Mouse (Mus musculus) forebrain, embryonic 13.5 days (tissue): Measurements from ENCODE around the gene Taf13. TPM values are rescaled to one million over a fixed set of nuclear protein-coding genes. Genes with fewer than 3 reads are reported as not detected.
"Not testable (repeated sequence)": the region's sequence is repeated elsewhere in the genome, so short reads cannot be mapped to it uniquely, and the experiment has no call there.

Experiments
- ATAC-seq: fragments of 200-750 bp; cut with Nextera tagmentation; 2 replicates; pipeline ENCODE4 v1.8.0; 2017
- H3K27ac ChIP-seq: fragments of 300-500 bp; sonication (generic); 2 replicates; pipeline ENCODE4 v1.5.1; 2015; ENCODE audit warnings: inconsistent platforms, mild to moderate bottlenecking, moderate library complexity
- H3K27me3 ChIP-seq: fragments of 300-500 bp; sonication (generic); 2 replicates; pipeline ENCODE4 v1.6.1; 2015; ENCODE audit warnings: mild to moderate bottlenecking, inconsistent platforms
- H3K36me3 ChIP-seq: fragments of 300-500 bp; sonication (generic); 2 replicates; pipeline ENCODE4 v1.6.1; 2015; ENCODE audit warnings: mild to moderate bottlenecking, inconsistent platforms; ENCODE audit not compliant: poor library complexity, severe bottlenecking
- H3K4me1 ChIP-seq: fragments of 300-500 bp; sonication (generic); 2 replicates; pipeline ENCODE4 v1.6.1; 2015; ENCODE audit warnings: inconsistent platforms
- H3K4me2 ChIP-seq: fragments of 300-500 bp; sonication (generic); 2 replicates; pipeline ENCODE4 v1.6.1; 2015; ENCODE audit warnings: inconsistent platforms, mild to moderate bottlenecking, moderate library complexity
- H3K4me3 ChIP-seq: fragments of 300-500 bp; sonication (generic); 2 replicates; pipeline ENCODE4 v1.5.1; 2015; ENCODE audit warnings: mild to moderate bottlenecking, inconsistent platforms
- H3K9ac ChIP-seq: fragments of 300-500 bp; sonication (generic); 2 replicates; pipeline ENCODE4 v1.6.1; 2015; ENCODE audit warnings: mild to moderate bottlenecking, inconsistent platforms
- H3K9me3 ChIP-seq: fragments of 300-500 bp; sonication (generic); replicated peaks from 2 replicates; pipeline ENCODE4 v1.6.1; 2016; ENCODE audit warnings: inconsistent platforms
- WGBS: fragments of 180-500 bp; shearing (Covaris S2); methylation state at CpG from one replicate; pipeline ENCODE4 v1.1.7; 2015; 5-methylcytosine and 5-hydroxymethylcytosine counted together
- polyA plus RNA-seq: library from polyadenylated mRNA; unstranded; fragments of >200 nt; fragmentation: Nextera tagmentation; extraction: Ambion mirVana; gene quantifications from 2 replicates; pipeline ENCODE4 v1.2.1, GENCODE M21; 2015

Taf13 gene
- polyA plus RNA-seq, 1 experiment from 2014 or later, result 57.7 TPM

DNA sequence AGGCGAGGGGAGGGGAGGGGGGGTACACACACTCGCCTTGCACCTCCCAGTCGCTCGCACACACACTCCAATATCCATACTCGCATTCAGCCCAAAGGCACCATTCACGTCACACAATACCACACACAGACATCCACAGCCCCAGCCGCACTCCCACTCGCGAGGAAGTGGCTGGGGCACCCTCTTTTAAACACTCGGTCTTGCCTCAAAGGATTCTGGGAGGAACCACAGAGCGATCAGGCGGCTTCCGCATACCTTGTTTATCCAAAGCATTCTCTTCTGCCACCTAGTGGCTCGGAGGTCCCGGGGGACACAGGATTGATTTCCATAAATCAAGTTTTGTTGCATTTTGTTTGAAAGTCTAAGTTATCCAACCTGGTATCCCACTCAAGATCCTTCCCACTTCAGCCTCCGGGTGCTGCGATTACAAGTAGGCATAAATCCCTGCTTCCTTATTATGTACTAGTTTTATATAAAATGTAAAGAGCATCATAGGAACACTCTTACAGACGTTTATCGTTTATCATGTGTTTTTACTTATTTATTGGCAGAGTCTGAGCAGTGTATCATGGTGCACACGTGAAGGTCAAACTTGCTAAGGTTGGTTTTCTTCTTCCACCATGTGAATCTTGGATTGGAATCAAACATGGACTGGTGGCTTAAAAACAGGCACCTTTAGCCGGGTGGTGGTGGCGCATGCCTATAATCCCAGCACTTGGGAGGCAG lies 16.7 kb upstream of the Taf13 start:
- peak; percentile 98 for ATAC-seq
- H3K4me1 ChIP-seq, result peaks cover 6% of the 10 kb centered on the region

DNA sequence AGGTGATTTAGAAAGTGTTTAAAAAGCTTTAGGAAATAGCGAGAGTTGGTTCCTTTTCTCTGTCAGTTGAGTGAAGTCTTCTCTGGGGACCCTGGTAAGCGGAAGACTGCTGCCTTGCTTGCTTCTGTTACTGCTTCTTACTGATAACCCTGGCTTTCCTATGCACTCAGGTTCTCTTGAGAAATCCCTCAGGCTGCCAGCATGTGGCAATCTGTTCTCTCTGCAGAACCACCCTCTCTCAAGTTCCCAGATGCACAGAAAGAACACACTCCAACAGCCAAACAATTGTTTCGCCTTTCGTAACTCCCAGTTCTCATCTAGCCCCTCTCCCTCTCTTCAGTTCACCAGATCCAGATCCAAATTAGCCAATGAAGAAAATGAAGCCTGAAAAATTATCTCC lies 13.6 kb upstream of the Taf13 start:
- H3K36me3 ChIP-seq, result peaks cover 34% of the 10 kb centered on the region
- H3K4me3 ChIP-seq, result no peak overlapping the region
- WGBS, result 96% methylated on average over 4 of the region's 4 CpGs
- H3K4me2 ChIP-seq, result no peak overlapping the region
- H3K27me3 ChIP-seq, result no peaks in the 10 kb centered on the region
- H3K9me3 ChIP-seq, result no peaks in the 10 kb centered on the region
- no peak for ATAC-seq
- H3K9ac ChIP-seq, result no peak overlapping the region
- H3K4me1 ChIP-seq, result peaks cover 20% of the 10 kb centered on the region
- H3K27ac ChIP-seq, result no peak overlapping the region

More for the DNA sequence above, 16.7 kb upstream of the Taf13 start:
- Histone ChIP-seq H3K27ac (peak overlapping the region; percentile 90), H3K9me3 (no peaks in the 10 kb centered on the region), H3K9ac (peak overlapping the region; percentile 98), H3K27me3 (no peaks in the 10 kb centered on the region), H3K4me2 (peak overlapping the region; percentile 78), H3K4me3 (peak overlapping the region; percentile 77), H3K36me3 (peaks cover 28% of the 10 kb centered on the region)
- WGBS, result 17% methylated on average over 22 of the region's 22 CpGs

DNA sequence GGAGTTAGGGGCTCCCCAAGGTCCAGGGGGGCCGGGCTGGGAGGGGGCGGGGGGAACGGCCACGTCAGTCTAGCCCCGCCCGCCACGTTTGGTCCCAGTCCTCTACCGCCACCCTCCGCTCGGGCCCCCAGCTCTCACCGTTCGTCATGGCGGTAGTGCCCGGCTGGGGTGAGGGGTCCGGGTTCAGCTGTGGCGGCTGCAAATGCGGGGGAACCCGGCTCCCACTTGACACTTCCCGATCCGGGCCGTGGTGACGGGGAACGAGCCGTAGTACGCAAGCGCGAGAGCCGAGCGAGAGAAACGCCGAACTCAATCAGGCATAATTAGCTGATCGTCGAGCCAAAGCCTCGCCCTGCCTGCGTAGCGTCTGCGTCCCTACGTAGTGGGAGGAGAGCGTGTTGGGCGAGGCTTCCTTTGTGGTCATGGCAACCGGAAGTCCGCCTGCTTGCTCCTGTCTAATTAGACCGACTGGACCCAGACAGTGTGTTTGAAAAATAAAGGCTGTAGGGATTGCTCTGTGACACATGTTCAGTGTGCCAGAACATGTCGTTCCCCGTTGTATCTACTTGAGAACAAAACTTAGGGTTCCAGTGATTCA lies 9.3 kb upstream of the Taf13 start, which contains the start of gene Tmem167b:
Tmem167b (minus strand) TSS at position 334 of the 598 bp plus-strand sequence.
- Histone ChIP-seq H3K27ac (peak within 1 kb of the TSS; percentile 94), H3K36me3 (peaks cover 29% of the 10 kb centered on the region), H3K27me3 (no peaks in the 10 kb centered on the region), H3K9me3 (no peaks in the 10 kb centered on the region), H3K9ac (peak within 1 kb of the TSS; percentile 84), H3K4me2 (peak within 1 kb of the TSS; percentile 66), H3K4me3 (peak within 1 kb of the TSS; percentile 71), H3K4me1 (peaks cover 19% of the 10 kb centered on the region)
- peak; percentile 97 for ATAC-seq
- 0% methylated on average over 38 of the region's 45 CpGs for WGBS

DNA sequence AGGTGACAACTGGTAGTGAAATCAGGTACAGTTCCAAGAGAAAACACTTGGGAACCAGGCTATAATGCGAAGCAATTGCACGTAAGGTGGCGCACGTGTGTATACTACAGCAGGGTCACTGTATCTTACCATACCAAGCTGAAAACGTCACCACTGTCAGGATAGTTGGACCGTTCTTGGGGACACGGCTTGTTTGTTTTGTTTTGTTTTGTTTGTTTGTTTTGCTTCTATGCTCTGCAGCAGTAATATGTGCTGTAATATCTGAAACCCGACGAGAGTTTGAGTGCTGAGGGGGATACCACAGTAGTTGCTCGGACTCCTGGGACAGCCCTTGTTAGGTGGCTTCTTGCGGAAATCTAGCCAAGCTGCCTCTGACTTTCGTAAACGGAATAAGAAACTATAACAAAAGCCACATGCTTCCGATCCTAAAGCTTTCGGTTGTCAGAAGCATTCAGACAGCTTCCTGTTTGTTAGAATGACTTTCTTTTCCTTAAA lies 8.7 kb upstream of the Taf13 start:
- H3K4me2 ChIP-seq, result peak overlapping the region; percentile 66
- ATAC-seq, result peak; percentile 73
- H3K9ac ChIP-seq, result peak overlapping the region; percentile 38
- WGBS, result 12% methylated on average over 15 of the region's 15 CpGs
- H3K36me3 ChIP-seq, result peaks cover 24% of the 10 kb centered on the region
- peak overlapping the region; percentile 94 for H3K27ac ChIP-seq
- peak overlapping the region; percentile 71 for H3K4me3 ChIP-seq
- H3K9me3 ChIP-seq, result no peaks in the 10 kb centered on the region
- H3K4me1 ChIP-seq, result peaks cover 21% of the 10 kb centered on the region
- no peaks in the 10 kb centered on the region for H3K27me3 ChIP-seq

DNA sequence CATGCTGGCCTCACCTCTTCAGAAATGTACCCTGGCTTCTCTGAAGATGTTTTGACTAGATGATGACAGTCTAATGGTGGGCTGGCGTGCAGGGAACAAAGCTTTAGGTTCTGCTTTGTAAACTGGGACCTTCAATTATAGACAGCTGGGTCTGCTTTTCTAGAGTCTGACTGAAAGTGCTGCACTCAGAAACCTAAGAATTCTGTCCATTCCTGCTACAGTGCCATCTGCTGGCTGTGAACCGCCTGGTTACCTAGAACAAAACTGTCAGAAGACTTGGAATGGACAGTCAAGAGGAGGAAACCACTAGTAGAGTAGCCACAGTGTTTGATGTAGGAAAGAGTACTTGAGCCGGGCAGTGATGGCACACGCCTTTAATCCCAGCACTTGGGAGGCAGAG lies 8.2 kb upstream of the Taf13 start:
- H3K27ac ChIP-seq, result peak overlapping the region; percentile 94
- H3K27me3 ChIP-seq, result no peaks in the 10 kb centered on the region
- H3K4me1 ChIP-seq, result peaks cover 26% of the 10 kb centered on the region
- peak overlapping the region; percentile 66 for H3K4me2 ChIP-seq
- ATAC-seq, result peak; percentile 29; the same call in 1 of the 2 replicates
- H3K9ac ChIP-seq, result peak overlapping the region; percentile 38
- peaks cover 19% of the 10 kb centered on the region for H3K36me3 ChIP-seq
- peak overlapping the region; percentile 71 for H3K4me3 ChIP-seq
- H3K9me3 ChIP-seq, result no peaks in the 10 kb centered on the region
- 2% methylated on average over 4 of the region's 4 CpGs for WGBS

DNA sequence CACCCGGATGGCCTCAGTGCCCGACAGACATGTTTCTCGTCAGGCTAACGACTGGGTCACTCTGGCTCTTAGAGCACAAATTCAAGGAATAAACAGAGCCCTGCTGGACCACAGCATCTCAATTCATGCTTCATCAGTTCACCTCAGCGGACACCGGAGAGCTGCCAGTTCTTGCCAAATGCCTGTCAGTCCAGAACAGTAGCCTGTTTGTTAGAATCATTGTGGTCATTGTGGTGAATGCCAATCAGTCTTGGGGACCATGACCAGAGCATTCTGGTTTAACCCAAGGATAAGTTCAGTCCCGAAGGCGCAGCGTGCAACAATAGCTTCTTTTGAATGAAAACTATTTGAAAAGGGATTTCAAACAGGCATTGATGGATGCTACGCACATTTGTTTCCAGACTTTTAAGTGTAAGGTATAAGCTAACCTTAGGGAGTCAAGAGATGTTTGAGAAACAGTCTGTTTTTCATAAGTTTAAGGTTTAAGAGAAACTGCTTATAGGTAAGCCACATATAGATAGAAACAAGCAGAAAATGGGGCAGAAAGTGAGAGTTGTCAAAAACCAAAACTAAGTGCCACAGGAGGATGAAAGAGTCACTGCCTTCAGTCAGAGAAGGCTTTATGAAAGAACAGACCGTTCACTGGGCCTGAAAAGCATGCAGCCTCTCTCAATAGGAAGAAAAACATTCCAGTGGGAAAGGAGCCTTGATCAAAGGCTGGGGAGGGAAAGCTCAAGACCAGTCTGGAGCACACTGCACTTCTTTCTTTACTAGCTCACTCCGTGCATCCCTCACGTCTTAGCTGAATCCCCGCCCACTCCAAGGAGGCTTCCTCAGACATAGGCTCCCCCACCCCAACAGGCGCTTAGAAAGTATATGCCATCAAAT lies 3.3 kb upstream of the Taf13 start:
- Histone ChIP-seq H3K36me3 (no peaks in the 10 kb centered on the region), H3K9ac (peak overlapping the region; percentile 8; the same call in 1 of the 2 replicates), H3K4me2 (peak overlapping the region; percentile 23), H3K4me3 (no peak overlapping the region), H3K9me3 (no peaks in the 10 kb centered on the region), H3K27me3 (no peaks in the 10 kb centered on the region), H3K27ac (peak overlapping the region; percentile 81), H3K4me1 (peaks cover 28% of the 10 kb centered on the region)
- peak; percentile 29; the same call in 1 of the 2 replicates for ATAC-seq
- WGBS, result 7% methylated on average over 15 of the region's 15 CpGs

DNA sequence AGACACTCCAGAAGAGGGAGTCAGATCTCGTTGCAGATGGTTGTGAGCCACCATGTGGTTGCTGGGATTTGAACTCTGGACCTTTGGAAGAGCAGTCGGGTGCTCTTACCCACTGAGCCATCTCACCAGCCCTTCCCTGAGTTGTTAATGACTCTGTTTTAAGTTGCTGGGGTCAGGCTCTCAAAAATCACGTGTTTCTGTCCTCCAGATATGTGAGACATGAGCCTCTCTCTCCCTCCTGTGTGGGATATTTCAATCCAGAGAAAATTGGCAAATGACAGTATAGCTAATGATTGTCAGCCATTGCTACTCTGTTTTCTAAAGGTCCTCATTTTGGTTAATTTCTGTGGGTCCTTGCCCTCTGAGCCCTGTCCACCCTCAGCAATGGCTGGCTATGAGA lies 1.9 kb upstream of the Taf13 start:
- not testable (repeated sequence) for H3K27ac ChIP-seq, H3K4me2 ChIP-seq, ATAC-seq, H3K9me3 ChIP-seq, H3K36me3 ChIP-seq, H3K9ac ChIP-seq, H3K4me3 ChIP-seq, H3K27me3 ChIP-seq
- WGBS, result 62% methylated on average over 3 of the region's 3 CpGs
- peaks cover 39% of the 10 kb centered on the region for H3K4me1 ChIP-seq

DNA sequence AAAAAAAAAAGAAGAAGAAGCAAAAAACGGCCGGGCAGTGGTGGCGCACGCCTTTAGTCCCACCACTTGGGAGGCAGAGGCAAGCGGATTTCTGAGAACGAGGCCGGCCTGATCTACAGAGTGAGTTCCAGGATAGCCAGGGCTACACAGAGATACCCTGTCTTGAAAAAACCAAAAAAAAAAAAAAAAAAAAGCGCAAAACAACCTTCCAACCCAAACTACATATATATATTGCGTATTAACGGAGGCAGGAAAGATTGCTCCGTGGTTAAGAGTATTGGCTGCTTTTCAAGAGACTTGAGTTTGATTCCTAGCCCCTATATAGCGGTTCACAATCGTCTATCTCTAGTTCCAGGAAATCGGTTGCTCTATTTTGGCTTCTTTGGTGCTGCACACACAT lies 685 bp upstream of the Taf13 start:
- Histone ChIP-seq H3K4me2 (peak overlapping the region; percentile 78), H3K4me1 (peaks cover 39% of the 10 kb centered on the region), H3K9me3 (no peaks in the 10 kb centered on the region), H3K27me3 (no peaks in the 10 kb centered on the region), H3K9ac (no peak overlapping the region), H3K36me3 (no peaks in the 10 kb centered on the region), H3K27ac (no peak overlapping the region), H3K4me3 (no peak overlapping the region)
- ATAC-seq, result no peak
- 89% methylated on average over 14 of the region's 14 CpGs for WGBS

DNA sequence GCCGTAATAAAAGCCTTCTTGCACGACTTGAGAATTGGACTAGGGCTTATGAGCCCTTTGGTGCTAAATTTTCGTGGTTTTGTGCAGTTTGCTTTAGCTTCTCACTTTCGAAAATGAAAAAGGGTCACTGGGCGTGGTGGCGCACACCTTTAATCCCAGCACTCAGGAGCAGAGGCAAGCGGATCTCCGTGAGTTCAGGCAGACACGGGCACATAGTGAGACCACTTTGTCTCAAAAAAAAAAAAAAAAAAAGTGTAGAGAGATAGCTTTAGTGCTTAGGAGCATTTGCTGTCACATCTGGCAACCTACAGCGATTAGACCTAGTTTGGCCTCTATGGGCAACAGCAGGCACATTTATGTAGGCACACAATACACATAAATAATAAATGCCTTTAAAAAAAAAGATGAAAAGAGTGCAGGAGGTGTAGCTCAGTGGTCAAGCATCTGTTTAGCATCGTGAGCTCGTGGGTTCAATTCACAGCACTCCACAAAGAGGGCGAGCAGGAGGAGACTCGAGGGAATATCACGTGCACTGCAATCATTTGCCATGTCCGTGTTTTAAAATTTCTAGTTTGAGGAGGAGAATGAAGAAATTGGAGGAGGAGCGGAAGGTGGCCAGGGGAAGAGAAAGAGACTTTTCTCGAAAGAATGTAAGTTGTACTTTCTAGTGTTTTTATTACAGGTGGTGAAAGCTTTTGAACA lies 962 bp downstream of the Taf13 start:
- WGBS, result 49% methylated on average over 18 of the region's 18 CpGs
- H3K4me1 ChIP-seq, result peaks cover 39% of the 10 kb centered on the region

DNA sequence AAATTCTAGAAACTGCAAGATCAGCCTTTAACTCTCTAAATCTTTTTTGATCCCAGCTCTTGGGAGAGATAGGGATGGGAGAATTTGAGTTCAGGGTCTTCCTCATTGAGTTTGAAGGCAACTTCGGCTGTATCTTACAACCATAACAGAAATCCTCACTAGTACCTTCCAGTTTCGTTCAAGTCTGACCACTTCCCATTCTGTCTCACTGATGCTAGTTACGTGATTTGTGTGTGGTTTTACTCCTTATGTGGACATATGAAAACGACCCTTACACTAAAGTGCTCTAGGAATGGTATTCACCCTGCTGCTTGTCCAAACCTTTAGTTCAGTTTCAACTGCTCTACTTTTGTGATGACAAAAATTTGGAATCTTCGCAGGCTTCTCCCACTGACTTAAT lies 2.5 kb downstream of the Taf13 start:
- H3K4me1 ChIP-seq, result peaks cover 26% of the 10 kb centered on the region
- H3K4me2 ChIP-seq, result no peak overlapping the region
- H3K9me3 ChIP-seq, result no peaks in the 10 kb centered on the region
- peaks cover 8% of the 10 kb centered on the region for H3K36me3 ChIP-seq
- H3K27me3 ChIP-seq, result no peaks in the 10 kb centered on the region
- no peak overlapping the region for H3K9ac ChIP-seq
- no peak for ATAC-seq
- H3K4me3 ChIP-seq, result no peak overlapping the region
- WGBS, result 93% methylated on average over 5 of the region's 5 CpGs
- H3K27ac ChIP-seq, result no peak overlapping the region

More for the DNA sequence above, 962 bp downstream of the Taf13 start:
- H3K27me3 ChIP-seq, result no peaks in the 10 kb centered on the region
- no peaks in the 10 kb centered on the region for H3K36me3 ChIP-seq
- no peaks in the 10 kb centered on the region for H3K9me3 ChIP-seq
- H3K9ac ChIP-seq, result peak overlapping the region; percentile 79
- peak overlapping the region; percentile 78 for H3K4me2 ChIP-seq
- ATAC-seq, result no peak
- peak overlapping the region; percentile 66 for H3K4me3 ChIP-seq
- H3K27ac ChIP-seq, result no peak overlapping the region

DNA sequence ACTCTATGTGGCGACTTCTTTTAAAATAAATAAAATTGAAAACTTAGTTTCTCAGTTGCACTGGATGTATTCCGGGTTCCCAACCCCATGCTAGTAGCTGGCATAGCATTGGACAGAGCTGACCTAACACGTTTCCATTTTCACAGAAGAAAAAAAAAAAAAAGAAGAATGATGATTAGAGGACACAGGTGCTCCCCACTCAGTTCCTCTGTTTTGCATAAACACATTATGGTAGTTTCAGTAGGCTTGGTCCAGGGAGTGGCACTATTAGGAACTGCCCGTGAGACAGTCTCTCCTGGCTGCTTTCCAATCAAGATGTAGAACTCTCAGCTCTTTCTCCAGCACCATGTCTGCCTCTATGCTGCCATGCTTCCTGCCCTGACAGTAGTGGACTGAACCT lies 13.1 kb downstream of the Taf13 start:
- Histone ChIP-seq H3K36me3 (peaks cover 8% of the 10 kb centered on the region), H3K4me1 (0 out of 2 replicates have a peak, but pooled peaks cover 5% of the 10 kb centered on the region), H3K4me3 (no peak overlapping the region), H3K9ac (no peak overlapping the region), H3K4me2 (no peak overlapping the region), H3K9me3 (no peaks in the 10 kb centered on the region), H3K27me3 (no peaks in the 10 kb centered on the region), H3K27ac (no peak overlapping the region)
- no peak for ATAC-seq
- 91% methylated on average over 4 of the region's 4 CpGs for WGBS
